Comparison of ENCODE assay signal across 9 mouse cellular contexts in the genomic region with DNA sequence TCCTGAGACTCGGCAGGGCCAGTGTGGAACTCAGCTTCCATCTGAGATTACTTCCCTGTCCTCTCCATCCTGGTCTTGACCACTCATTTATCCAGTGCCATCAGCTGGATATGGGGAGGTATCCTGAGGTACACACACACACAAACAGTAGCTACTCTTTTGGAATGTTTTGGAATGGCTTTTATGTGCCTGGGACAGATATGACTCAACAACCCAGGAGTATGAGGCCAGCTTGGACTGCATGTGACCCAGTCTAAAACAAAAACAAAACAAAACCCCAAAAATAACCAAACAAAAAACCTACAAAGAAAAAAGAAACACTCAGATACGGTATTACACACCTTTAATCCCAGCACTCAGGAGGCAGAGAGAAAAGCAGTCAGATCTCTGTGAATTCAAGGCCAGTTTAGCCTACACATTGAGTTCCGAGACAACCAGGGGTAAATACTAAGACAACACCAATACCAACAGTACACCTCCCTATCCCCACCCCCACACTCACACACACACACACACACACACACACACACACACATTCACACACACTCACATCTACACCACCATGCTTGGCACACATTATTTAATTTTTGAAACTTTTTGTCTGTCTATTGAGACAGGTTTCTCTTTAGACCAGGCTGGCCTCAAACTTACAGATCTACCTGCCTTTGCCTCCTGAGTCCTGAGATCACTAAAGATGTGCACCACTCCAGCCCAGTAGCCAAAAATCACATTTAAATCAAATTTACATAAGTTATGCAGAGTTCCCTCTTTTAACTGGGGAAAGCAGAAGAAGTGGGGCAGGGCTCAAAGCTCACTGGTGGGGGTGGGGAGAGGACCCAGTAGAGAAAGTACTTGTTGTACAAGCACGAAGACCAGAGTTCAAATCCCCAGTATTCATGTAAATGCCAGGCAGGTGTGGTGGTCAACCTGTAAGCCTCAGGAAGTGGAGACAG. TPM values are rescaled to one million over a fixed set of nuclear protein-coding genes. Genes with fewer than 3 reads are reported as not detected.
A peak's percentile ranks its signal among the peaks of the same experiment; 100 is the strongest.
DNase-seq lines count a peak whose midpoint lies in the region; ATAC-seq and TF ChIP-seq lines count a peak whose summit lies in the region.
"Had no signal": no experiment of that assay in that cellular context is flagged by ENCODE, and none has a peak within 500 bp of the region (broad histone marks: within the 10 kb centered on the region; RNA-seq: fewer than 3 reads in every experiment).

No protein-coding gene starts in this region.

- H3K4me3 ChIP-seq in kidney, postnatal 0 days (replicated peaks; ENCODE audit: low read depth, low read length) = no peak overlapping the region
- no peak overlapping the region for H3K4me3 ChIP-seq in kidney, adult 2 months (ENCODE audit: insufficient read depth, low read depth, low read length)
- H3K4me3 ChIP-seq in G1E (ENCODE audit: low read depth, low read length) = peak overlapping the region; percentile 60; the same call in 1 of the 2 replicates
- H3K4me3 ChIP-seq in embryonic facial prominence, embryonic 13.5 days = no peak overlapping the region
- H3K4me3 ChIP-seq: gastrocnemius, adult 2 months had no signal

- ATAC-seq in kidney, postnatal 0 days (replicated peaks; ENCODE audit: low FRiP score, low read depth) = no peak
- ATAC-seq in G1E (ENCODE audit: extremely low read depth, insufficient number of reproducible peaks, low FRiP score, poor library complexity, severe bottlenecking) = no peak
- no peak for ATAC-seq in embryonic facial prominence, embryonic 13.5 days (ENCODE audit: insufficient number of reproducible peaks, insufficient read depth, low FRiP score, low TSS enrichment, low read depth)
- ATAC-seq in monocyte, adult 5-6 weeks (replicated peaks; ENCODE audit: insufficient number of reproducible peaks, low FRiP score, low TSS enrichment, poor library complexity, severe bottlenecking) = 0 out of 2 replicates have a peak, but pooled peaks have one; percentile 6

- WGBS in kidney, postnatal 0 days = 58% methylated on average over 4 of the region's 4 CpGs
- 57% methylated on average over 4 of the region's 4 CpGs for WGBS in kidney, adult 2 months
- WGBS in embryonic facial prominence, embryonic 13.5 days = 78% methylated on average over 4 of the region's 4 CpGs

- H3K27me3 ChIP-seq in kidney, postnatal 0 days (ENCODE audit: insufficient read depth, low read length) = no peaks in the 10 kb centered on the region
- no peaks in the 10 kb centered on the region for H3K27me3 ChIP-seq in kidney, adult 2 months (replicated peaks; ENCODE audit: control insufficient read depth, insufficient read depth, low read length)
- H3K27me3 ChIP-seq in G1E (ENCODE audit: insufficient read depth, low read length) = peaks cover 17% of the 10 kb centered on the region
- no peaks in the 10 kb centered on the region for H3K27me3 ChIP-seq in embryonic facial prominence, embryonic 13.5 days

- TF ChIP-seq POLR2A in kidney, adult 2 months (IDR thresholded peaks at IDR 0.05; ENCODE audit: low read depth, low read length) = no peak

- no peak for TF ChIP-seq CTCF in kidney, postnatal 0 days (IDR thresholded peaks at IDR 0.05; ENCODE audit: low read depth)
- no peak for TF ChIP-seq CTCF in kidney, adult 2 months (conservative IDR thresholded peaks at IDR 0.05; ENCODE audit: insufficient read depth, insufficient read length, low read depth, low read length)
- TF ChIP-seq CTCF in G1E (IDR thresholded peaks at IDR 0.05; ENCODE audit: low read depth, low read length) = no peak

- no peak for DNase-seq in kidney, postnatal 0 days (ENCODE audit: low spot score)
- DNase-seq in kidney, adult 2 months = no peak
- DNase-seq in G1E (ENCODE audit: low spot score) = no peak
- DNase-seq in cerebellum, postnatal 36 days = no peak
- no peak for DNase-seq in left cerebral cortex, postnatal 14 days (ENCODE audit: low spot score in 2 of 2)
- DNase-seq: adrenal gland, postnatal 25 days; gastrocnemius, adult 2 months had no signal

- H3K27ac ChIP-seq in kidney, postnatal 0 days = peak overlapping the region; percentile 54
- H3K27ac ChIP-seq in kidney, adult 2 months (ENCODE audit: insufficient read depth, low read depth, low read length) = no peak overlapping the region
- H3K27ac ChIP-seq in embryonic facial prominence, embryonic 13.5 days = no peak overlapping the region
- H3K27ac ChIP-seq: gastrocnemius, adult 2 months had no signal

- H3K4me1 ChIP-seq in kidney, postnatal 0 days (replicated peaks; ENCODE audit: insufficient read depth, low read length) = no peaks in the 10 kb centered on the region
- no peaks in the 10 kb centered on the region; the same call in 1 of the 2 replicates for H3K4me1 ChIP-seq in kidney, adult 2 months (ENCODE audit: control insufficient read depth, insufficient read depth, low read length)
- H3K4me1 ChIP-seq in G1E (ENCODE audit: insufficient read depth, low read depth, low read length) = peaks cover 39% of the 10 kb centered on the region
- H3K4me1 ChIP-seq in embryonic facial prominence, embryonic 13.5 days = no peaks in the 10 kb centered on the region

- intact Hi-C loops in left cerebral cortex, postnatal 14 days (cut with DNase I) = loop anchor here (5.0 kb wide), 1 partner anchor 43 kb away; no protein-coding TSS in a partner anchor

- H3K9me3 ChIP-seq in kidney, postnatal 0 days (replicated peaks; ENCODE audit: low read length) = no peaks in the 10 kb centered on the region
- no peaks in the 10 kb centered on the region for H3K9me3 ChIP-seq in G1E (replicated peaks)
- no peaks in the 10 kb centered on the region for H3K9me3 ChIP-seq in embryonic facial prominence, embryonic 13.5 days

- H3K4me2 ChIP-seq in kidney, postnatal 0 days (ENCODE audit: low read length) = peak overlapping the region; percentile 16; the same call in 1 of the 2 replicates
- H3K4me2 ChIP-seq in embryonic facial prominence, embryonic 13.5 days = no peak overlapping the region

- H3K9ac ChIP-seq in kidney, postnatal 0 days (ENCODE audit: low read depth, low read length) = no peak overlapping the region
- H3K9ac ChIP-seq in embryonic facial prominence, embryonic 13.5 days = 0 out of 2 replicates have a peak overlapping the region, but pooled peaks have one; percentile 1

- no peaks in the 10 kb centered on the region for H3K36me3 ChIP-seq in kidney, postnatal 0 days (ENCODE audit: insufficient read depth, low read length)
- H3K36me3 ChIP-seq in kidney, adult 2 months (ENCODE audit: control insufficient read depth, insufficient read depth, low read length) = no peaks in the 10 kb centered on the region
- H3K36me3 ChIP-seq in G1E (replicated peaks) = no peaks in the 10 kb centered on the region
- no peaks in the 10 kb centered on the region; the same call in 1 of the 2 replicates for H3K36me3 ChIP-seq in embryonic facial prominence, embryonic 13.5 days

RNA-seq across cellular contexts. Expression of a gene that starts 13.8 kb away (rescaled TPM):
- polyA plus RNA-seq in kidney, postnatal 0 days (2015; fragmentation: Nextera tagmentation; extraction: Ambion mirVana) = 19.9 and 20.5 TPM in 2 replicates
- polyA plus RNA-seq in kidney, adult 2 months (2012; rRNA removed) = 16.3 and 16.9 TPM in 2 replicates
- total RNA-seq in G1E (2014; fragmentation: Nextera tagmentation) = 35.4 and 44.9 TPM in 2 replicates
- 36.1 and 36.8 TPM in 2 replicates for total RNA-seq in G1E (2017)
- polyA plus RNA-seq in G1E (2012) = 20.2 and 26.6 TPM in 2 replicates
- 31.5 and 34.4 TPM in 2 replicates for polyA plus RNA-seq in embryonic facial prominence, embryonic 13.5 days (2015; fragmentation: Nextera tagmentation; extraction: Ambion mirVana)
- total RNA-seq in monocyte, adult 5-6 weeks (2017) = 28.7 to 38.2 TPM (median 29.9 TPM) in 3 replicates
- total RNA-seq in left cerebral cortex, postnatal 14 days (2021) = 10 to 100 TPM; 30.7 to 31.4 TPM

RNA-seq across cellular contexts. Expression of a gene that starts 15.7 kb away (rescaled TPM):
- polyA plus RNA-seq in kidney, postnatal 0 days (2015; fragmentation: Nextera tagmentation; extraction: Ambion mirVana) = not detected in 2 replicates
- not detected in 2 replicates for polyA plus RNA-seq in kidney, adult 2 months (2012; rRNA removed)
- 14.0 TPM in 1 of 2 replicates, not detected in the other for total RNA-seq in G1E (2014; fragmentation: Nextera tagmentation)
- total RNA-seq in G1E (2017) = not detected in 2 replicates
- not detected in 2 replicates for polyA plus RNA-seq in G1E (2012)
- polyA plus RNA-seq in embryonic facial prominence, embryonic 13.5 days (2015; fragmentation: Nextera tagmentation; extraction: Ambion mirVana) = not detected in 2 replicates
- total RNA-seq in monocyte, adult 5-6 weeks (2017) = not detected in 3 replicates
- 10 to 100 TPM; 18.7 to 25.4 TPM for total RNA-seq in left cerebral cortex, postnatal 14 days (2021)

RNA-seq across cellular contexts. Expression of a gene that starts 35.0 kb away (rescaled TPM):
- polyA plus RNA-seq in kidney, postnatal 0 days (2015; fragmentation: Nextera tagmentation; extraction: Ambion mirVana) = 116 and 118 TPM in 2 replicates
- polyA plus RNA-seq in kidney, adult 2 months (2012; rRNA removed) = 92.3 and 126 TPM in 2 replicates
- 45.1 and 51.4 TPM in 2 replicates for total RNA-seq in G1E (2014; fragmentation: Nextera tagmentation)
- total RNA-seq in G1E (2017) = 81.2 and 85.3 TPM in 2 replicates
- polyA plus RNA-seq in G1E (2012) = 146 and 170 TPM in 2 replicates
- polyA plus RNA-seq in embryonic facial prominence, embryonic 13.5 days (2015; fragmentation: Nextera tagmentation; extraction: Ambion mirVana) = 115 and 123 TPM in 2 replicates
- 446 to 519 TPM (median 465 TPM) in 3 replicates for total RNA-seq in monocyte, adult 5-6 weeks (2017)
- 10 to 100 TPM; 93.4 TPM for total RNA-seq in left cerebral cortex, postnatal 14 days (2021)

RNA-seq across cellular contexts. Expression of a gene that starts 44.1 kb away (rescaled TPM):
- 53.5 and 62.7 TPM in 2 replicates for polyA plus RNA-seq in kidney, postnatal 0 days (2015; fragmentation: Nextera tagmentation; extraction: Ambion mirVana)
- 25.8 and 29.9 TPM in 2 replicates for polyA plus RNA-seq in kidney, adult 2 months (2012; rRNA removed)
- 46.5 and 58.3 TPM in 2 replicates for total RNA-seq in G1E (2014; fragmentation: Nextera tagmentation)
- total RNA-seq in G1E (2017) = 22.6 and 25.9 TPM in 2 replicates
- 67.2 and 96.3 TPM in 2 replicates for polyA plus RNA-seq in G1E (2012)
- 67.0 and 67.3 TPM in 2 replicates for polyA plus RNA-seq in embryonic facial prominence, embryonic 13.5 days (2015; fragmentation: Nextera tagmentation; extraction: Ambion mirVana)
- total RNA-seq in monocyte, adult 5-6 weeks (2017) = 10.6 to 23.0 TPM (median 13.2 TPM) in 3 replicates
- 10 to 100 TPM; 41.9 to 42.6 TPM for total RNA-seq in left cerebral cortex, postnatal 14 days (2021)

RNA-seq across cellular contexts. Expression of a gene that starts 46.5 kb away (rescaled TPM):
- 6.7 and 7.4 TPM in 2 replicates for polyA plus RNA-seq in kidney, postnatal 0 days (2015; fragmentation: Nextera tagmentation; extraction: Ambion mirVana)
- polyA plus RNA-seq in kidney, adult 2 months (2012; rRNA removed) = 70.5 and 77.1 TPM in 2 replicates
- not detected in 2 replicates for total RNA-seq in G1E (2014; fragmentation: Nextera tagmentation)
- total RNA-seq in G1E (2017) = not detected in 2 replicates
- not detected in 2 replicates for polyA plus RNA-seq in G1E (2012)
- 7.7 and 8.3 TPM in 2 replicates for polyA plus RNA-seq in embryonic facial prominence, embryonic 13.5 days (2015; fragmentation: Nextera tagmentation; extraction: Ambion mirVana)
- 0.19 TPM in 1 of 3 replicates, not detected in the others for total RNA-seq in monocyte, adult 5-6 weeks (2017)
- total RNA-seq in left cerebral cortex, postnatal 14 days (2021) = 100 to 1,000 TPM; 109 to 110 TPM
